Mouse (Mus musculus) ovary, postnatal 14 days (tissue): ENCODE results near the gene Ptpn7.

Source experiments
- DNase-seq: peaks from one replicate; pipeline ENCODE4 v3.0.0; 2022; ENCODE audit warnings: low spot score

The Ptpn7 gene

GRCm38 (mm10) chr1:135129543-135130183 is 2.8 kb upstream of the Ptpn7 start:
- no peak for DNase-seq

- DNase-seq = no peak
These were observed 2.0 kb upstream of the Ptpn7 start for GRCm38 (mm10) chr1:135130376-135131018.

DNA sequence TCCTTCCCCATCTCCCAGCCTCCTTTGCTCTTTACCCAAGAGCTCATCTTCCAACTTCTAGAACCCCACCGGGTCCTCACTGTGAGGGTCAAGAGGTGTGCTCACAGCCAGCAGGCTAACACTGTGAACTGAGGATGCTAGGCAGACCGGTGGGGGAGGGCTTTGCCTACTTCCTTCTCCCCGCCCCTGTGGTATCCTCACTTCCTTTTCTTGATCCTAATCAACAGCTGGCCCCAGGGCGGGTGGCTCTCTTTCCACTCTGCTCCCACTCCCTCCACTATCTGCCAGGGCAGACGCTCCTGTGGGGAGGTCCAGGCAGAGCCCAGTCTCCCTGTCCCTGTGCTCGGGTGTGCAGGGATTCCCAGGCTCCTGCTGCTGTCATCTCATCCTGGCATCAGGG is 1.5 kb upstream of the Ptpn7 start:
- DNase-seq = no peak

DNA sequence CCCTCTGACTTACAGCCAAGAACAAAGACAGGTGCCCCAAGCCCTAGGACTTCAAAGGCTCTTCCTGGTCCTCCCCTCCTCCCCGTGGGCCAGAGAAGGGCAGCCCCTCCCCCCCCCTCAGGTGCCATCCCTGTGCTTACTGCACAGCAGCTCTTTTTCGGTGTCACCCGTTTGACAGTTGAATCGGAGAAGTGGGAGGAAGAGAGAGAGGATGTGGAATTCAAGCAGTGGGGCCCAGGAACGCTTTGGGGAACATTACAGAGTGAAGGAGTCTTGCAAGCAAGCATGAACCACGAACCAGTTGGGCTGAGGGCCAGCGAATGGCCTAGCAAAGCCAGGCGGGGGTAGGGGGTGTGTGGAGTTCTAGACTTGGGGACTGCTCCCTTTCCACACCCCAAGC is 940 bp upstream of the Ptpn7 start:
- DNase-seq = no peak

DNA sequence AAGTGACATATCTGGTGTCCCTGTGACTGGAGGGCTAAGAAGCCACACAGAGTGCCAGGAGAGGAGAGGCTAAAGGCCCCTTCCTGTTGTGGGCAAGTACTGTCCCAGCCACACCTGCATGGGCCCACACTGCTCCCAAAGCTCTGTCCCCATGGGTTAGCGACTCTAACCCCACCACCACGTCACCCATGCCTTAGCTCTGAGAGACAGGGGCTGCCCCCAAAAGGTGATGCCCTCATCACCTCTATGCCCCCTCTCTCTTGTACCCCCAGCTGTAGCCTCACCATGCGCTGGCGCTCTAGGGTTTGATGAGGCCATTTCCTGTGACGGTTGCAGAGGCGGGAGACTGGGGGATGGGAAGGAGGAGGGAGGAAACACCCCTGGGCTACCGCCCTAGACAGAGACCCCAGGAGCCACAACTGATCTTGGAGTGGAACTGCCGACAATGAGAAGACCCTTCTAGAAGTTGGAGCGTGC is 431 bp downstream of the Ptpn7 start:
- DNase-seq = no peak

DNA sequence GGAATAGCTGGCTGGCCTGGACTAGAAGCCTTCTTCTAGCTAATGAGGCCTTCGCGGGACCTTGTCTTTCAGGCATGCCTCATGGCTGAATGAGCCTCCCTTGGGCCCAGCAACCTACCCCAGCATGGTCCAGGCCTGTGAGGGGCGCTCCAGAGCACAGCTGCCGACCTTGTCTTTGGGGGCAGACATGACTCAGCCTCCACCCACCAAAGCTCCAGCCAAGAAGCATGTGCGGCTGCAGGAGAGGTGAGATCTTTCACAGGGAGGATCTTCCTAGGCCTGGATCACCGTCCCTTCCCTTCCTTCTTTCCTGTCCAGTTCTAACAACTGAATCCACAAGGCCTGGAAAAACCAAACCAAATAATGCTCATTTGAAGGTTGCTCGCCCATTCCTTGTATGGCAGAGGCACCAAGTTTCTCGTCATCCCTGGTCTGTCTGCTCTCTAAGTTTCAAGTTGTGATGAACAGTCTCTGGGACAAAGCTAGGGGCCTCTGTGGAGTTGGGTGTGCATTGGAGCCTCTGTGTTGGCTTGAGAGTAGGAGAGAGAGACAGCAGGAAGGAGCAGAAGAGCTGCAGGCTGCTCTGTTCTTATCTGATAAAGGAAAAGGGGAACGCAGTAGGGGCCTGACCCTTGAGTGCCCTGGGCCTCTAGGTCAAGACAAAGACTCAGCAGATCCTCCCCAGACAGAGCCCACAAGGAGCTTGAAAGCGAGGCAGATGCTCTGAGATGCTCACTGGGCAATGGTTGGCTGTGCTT is 1.4 kb downstream of the Ptpn7 start:
- no peak for DNase-seq

GRCm38 (mm10) chr1:135135111-135135787 is 2.7 kb downstream of the Ptpn7 start:
- no peak for DNase-seq

GRCm38 (mm10) chr1:135136500-135136899 is 4.0 kb downstream of the Ptpn7 start:
- peak; percentile 48 for DNase-seq

DNA sequence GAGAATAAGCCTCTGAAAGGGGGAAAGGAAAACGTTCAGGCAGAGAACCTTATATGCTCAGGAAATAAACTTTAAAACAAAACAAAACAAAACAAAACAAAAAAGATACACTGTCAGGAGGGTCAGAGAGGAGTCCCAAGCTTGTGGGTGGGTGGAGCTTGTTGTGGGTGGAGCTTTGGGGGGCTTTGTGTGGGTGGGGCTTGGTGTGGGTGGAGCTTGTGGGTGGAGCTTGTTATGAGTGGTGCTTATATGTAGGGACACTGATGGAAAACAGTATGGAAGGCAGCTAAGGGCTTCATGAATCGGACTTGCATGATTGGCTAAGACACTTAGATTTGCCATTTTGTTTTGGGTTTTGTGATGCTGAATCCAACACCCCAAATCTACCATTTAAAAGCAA is 7.4 kb downstream of the Ptpn7 start:
- DNase-seq = no peak

GRCm38 (mm10) chr1:135142452-135142851 is 10.0 kb downstream of the Ptpn7 start:
- DNase-seq = no peak

- no peak for DNase-seq
These were observed 11.4 kb downstream of the Ptpn7 start for GRCm38 (mm10) chr1:135143940-135144339.

GRCm38 (mm10) chr1:135146077-135146945 is 13.8 kb downstream of the Ptpn7 start, which contains the start of gene Arl8a:
Gene Arl8a (plus strand): TSS chr1:135146824.
- peak; percentile 78 for DNase-seq

- peak; percentile 76 for DNase-seq
These were observed 14.6 kb downstream of the Ptpn7 start for GRCm38 (mm10) chr1:135146946-135147701.

- no peak for DNase-seq
These were observed 15.2 kb downstream of the Ptpn7 start for GRCm38 (mm10) chr1:135147702-135148058.

DNA sequence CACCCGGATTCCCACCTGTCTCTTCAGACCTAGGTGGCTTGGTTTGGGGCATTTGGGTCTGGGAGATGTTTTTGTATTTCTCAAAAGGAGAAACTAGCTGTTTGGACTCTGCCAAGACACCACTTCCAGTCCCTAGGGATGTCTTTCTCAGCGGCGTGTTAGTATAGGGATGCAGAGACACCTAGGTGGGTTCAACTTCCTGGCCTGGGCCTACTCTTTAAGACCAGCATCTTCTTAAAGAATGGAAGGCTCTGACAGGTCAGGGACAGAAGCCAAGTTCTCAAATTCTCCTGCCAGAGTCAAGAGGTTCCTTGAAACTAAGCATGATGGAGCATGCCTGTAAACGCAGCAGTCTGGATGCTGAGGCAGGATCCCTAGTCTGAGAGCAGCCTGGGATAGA is 16.0 kb downstream of the Ptpn7 start:
- no peak for DNase-seq

GRCm38 (mm10) chr1:135148996-135149395 is 16.5 kb downstream of the Ptpn7 start:
- DNase-seq = no peak

DNA sequence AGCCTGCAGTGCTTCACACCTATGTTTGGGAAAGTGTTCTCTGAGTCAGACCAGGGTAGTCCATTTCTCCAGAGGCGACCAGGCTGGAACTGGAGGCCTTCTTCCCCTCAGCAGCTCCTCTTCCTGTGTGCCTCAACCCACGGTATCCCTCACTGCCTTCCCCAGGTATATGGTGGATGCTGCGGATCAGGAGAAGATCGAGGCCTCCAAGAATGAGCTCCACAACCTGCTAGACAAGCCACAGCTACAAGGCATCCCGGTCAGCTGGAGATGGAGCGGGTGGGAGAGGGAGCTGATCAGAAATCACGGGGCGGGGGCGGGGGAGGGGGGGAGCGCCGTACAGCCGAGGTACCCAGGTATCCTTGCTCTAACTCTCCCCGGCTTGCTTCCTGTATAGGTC is 21.5 kb downstream of the Ptpn7 start:
- DNase-seq = no peak

GRCm38 (mm10) chr1:135154411-135154959 is 22.0 kb downstream of the Ptpn7 start:
- peak; percentile 76 for DNase-seq

DNA sequence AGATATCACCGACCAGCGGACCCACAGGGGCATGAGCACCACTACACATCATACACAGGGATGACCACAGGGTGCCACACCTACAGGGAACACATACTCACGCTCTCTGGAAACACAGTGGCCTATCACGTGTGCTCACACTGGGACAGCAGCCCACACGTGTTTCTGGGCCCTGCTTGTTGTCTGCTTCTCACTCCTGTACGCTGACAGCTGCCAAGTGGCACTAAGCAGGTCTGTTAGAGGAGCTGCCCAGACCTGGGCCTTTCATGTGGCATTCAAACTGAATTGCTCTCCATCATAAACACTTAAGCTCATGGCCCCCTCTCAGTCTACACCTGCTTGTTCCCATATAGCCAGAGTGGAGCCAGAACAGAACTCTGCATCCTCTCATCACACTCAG is 23.8 kb downstream of the Ptpn7 start:
- no peak for DNase-seq

GRCm38 (mm10) chr1:135158633-135159032 is 26.1 kb downstream of the Ptpn7 start:
- DNase-seq = no peak
